Mouse (Mus musculus): ENCODE measurements around the gene Amot.

- TF ChIP-seq POLR2A (IDR thresholded peaks at IDR 0.05; ENCODE audit: borderline replicate concordance, control insufficient read depth, low read depth, low read length), result no peak
- TF ChIP-seq CTCF (IDR thresholded peaks at IDR 0.05; ENCODE audit: control insufficient read depth, insufficient read depth, low read length), result no peak
These were observed 74.0 kb downstream of the Amot start for GRCm38 (mm10) chrX:145430836-145431570.
